Mouse (Mus musculus): ENCODE measurements at regions not wholly inside any gene's neighbourhood (a gene's known extent, or its start where the extent isn't known, plus 50 kb on each side); places are given as distances from the start of the nearest gene placed in this dataset.

DNA sequence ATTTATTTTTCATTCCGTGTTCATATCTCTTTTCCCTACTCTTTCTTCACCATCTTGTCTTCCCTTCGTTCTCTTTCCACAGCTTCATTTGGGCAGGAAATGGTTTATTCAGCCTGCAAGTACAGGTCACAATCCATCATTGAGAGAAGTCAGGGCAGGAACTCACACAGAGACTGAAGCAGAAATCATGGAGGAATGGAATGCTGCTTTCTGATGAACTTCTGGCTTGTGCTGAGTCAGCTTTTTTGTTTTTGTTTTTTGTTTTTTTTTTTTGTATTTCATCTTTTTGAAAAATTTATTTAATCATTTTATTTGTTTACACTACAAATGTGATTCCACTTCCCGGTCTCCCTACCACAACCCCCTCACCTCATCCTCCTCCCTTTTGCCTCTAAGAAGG is 51.2 kb upstream of the Suclg2 start:
- DNase-seq (ENCODE audit: low read depth, low spot score): no peak

DNA sequence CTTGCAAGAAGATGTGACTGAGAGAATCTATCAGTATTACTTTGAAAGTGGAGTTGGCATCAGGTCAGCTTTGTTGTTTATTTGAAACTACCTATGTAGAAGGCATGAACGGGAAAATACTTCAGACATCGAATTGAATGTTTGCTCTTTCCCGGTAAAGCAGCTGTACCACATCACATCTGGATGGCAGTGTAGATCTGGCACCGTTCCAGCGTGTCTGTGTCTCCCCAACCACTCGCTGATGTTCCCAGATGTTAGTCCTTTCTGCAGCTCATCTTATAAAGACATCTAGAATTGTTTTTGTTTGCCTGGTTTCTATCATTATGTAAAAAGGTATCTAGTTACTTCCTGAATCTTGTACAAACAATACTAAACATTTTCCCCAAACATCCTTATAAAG is 83.1 kb upstream of the Suclg2 start:
- DNase-seq (ENCODE audit: low read depth, low spot score): no peak

DNA sequence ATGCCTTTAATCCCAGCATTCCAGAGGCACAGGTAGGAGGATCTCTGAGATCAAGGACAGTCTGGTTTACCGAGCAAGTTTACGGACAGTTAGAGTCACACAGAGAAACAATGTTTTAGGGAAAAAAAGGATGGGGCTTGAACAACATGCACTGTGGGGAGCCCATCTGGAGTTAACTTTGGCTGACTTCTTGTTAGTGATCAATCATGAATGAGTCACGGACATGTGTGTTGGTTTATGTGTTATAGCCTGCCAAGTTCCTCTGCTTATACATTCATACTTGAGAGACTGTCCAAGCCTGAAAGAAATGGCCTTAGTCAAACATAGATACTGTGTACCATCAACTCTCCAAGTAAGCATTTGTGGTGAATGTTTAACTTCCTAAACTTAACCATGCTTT is 122.9 kb upstream of the Suclg2 start:
- no peak for DNase-seq (ENCODE audit: low read depth, low spot score)

DNA sequence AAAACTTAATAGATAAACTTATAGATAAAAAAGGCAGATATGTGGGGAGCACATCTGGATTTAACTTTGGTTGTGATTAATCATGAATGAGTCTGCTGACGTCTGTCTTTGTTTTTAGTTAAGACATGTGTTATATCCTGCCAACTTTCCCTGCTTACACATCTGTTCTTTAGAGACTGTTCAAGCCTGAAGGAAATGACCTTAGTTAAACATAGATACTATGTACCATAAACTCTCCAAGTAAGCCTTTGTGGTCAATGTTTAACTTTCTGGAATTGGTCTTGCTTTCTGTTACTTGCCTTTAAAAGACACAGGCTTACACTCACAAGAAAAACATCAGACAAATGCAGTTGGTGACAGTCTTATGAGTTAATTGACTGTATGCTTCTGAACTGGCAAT is 127.9 kb upstream of the Suclg2 start:
- DNase-seq (ENCODE audit: low read depth, low spot score): no peak

DNA sequence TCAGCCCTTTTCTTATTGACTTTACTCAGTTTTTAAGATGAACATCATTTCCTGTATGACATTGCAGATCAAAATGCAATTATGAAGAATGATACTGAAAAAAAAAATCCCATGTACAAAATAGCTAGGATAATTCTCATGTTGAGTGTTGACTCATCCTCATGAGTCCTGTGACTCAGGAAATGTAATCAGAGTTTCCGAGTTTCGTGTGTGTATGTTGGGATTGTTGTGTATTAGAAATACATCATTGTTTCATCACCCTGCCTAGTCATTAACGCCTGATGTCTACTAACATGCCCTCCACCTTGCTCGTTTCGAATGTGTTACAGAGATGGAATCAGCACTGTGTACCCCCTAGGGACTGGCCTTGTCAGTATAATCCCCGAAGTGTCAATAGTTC is 156.9 kb upstream of the Suclg2 start:
- no peak for DNase-seq (ENCODE audit: low read depth, low spot score)

DNA sequence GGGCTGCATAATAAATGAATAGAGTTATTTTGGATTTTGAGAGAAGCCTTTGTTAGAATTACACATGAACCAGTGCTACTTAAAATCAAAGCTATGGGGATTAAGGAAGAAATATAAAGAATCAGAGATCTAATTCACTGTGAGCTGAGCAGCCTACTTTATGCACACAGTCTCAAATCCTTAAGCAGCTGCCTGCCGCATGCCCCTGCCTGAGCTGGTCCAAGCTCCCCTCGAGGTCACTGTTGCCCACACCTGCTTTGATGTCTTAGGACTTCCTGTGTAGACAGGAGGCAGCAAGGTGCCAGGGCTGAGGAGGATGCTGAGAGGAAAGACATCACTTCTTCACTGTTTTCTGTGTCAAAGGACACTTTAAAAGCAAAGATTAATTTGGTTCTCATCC is 157.7 kb upstream of the Suclg2 start:
- DNase-seq (ENCODE audit: low read depth, low spot score): no peak

DNA sequence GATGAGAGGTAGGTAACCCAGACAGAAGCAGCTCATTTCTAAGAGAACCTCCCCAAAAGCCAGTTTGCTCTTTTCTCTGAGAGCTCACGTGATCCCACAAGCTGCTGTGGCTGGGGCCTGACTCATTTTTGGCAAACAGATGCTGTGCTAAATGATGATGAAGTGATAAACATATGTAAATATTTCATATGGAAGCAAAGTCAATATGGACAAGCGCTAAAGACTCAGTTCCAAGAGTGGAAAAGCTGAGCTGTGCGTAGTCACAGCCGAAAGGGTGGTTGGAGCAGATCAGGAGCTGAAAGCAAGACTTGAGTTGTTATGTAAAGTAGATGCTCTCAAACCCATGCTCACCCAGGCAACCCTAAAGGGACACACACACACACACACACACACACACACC is 168.0 kb upstream of the Suclg2 start:
- DNase-seq (ENCODE audit: low read depth, low spot score): no peak

DNA sequence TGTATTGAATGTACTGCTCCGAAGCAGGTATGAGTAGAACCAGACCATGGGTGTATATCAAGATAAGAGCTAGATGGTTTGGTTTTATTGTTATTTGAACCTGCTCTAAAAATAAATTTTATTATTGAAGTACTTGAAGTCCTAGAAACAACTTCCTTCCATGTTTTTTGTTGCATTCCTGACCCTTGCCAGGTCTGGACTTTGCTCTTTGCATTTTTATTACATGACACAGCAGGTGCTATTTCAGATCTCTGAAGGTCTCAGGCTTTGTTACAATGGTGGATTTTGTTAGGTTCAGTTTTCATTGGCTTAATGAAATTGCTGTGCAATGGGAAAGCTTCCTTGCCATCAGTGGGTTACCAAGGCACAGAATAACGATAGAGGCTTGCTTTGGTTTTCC is 184.0 kb upstream of the Suclg2 start:
- no peak for DNase-seq (ENCODE audit: low read depth, low spot score)

DNA sequence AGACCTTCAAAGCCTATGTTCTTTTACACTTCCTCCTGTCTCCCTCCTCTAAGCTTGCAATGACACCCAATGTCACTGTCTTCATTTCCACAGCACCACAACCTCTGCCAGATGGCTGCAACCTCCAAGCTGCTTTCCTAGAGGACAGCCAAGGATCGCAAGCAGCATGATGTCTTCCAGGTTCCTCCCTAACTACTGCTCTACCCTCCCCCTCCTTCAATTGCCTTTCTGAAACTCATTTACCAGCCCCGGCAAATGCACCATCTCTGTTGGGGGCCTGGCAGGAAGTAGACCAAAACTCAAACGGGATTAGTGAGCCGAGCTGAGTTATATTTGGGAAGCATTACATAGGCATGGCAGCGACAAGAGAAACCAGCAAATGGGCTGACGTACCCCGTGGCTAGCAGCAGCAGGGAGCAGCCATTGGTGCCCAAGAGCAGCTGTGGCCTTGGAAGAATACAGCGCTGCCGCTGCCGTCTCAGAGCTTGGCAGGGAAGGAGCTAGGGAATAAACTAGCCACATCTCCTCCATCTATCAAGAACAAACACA is 185.6 kb upstream of the Suclg2 start:
- peak; percentile 9 for DNase-seq (ENCODE audit: low read depth, low spot score)

DNA sequence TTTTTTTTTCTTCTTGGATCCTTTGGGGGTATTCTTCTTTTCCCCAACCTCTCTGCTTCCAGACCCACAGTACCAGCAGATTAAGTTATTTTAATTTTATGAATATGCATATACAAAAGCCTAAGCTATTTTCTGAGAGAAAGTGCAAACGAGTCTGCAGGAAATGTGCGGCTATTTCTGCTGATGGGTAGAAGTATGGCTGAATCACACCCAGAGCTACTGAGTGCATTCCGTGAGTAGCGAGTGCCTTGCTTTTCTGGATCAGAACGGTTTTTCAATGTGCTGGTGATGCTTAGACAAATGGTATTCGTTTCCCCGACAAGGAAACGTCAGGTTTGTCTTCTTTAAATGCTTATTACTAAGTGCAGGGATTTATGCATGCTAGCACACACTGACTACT is 186.5 kb upstream of the Suclg2 start:
- no peak for DNase-seq (ENCODE audit: low read depth, low spot score)

DNA sequence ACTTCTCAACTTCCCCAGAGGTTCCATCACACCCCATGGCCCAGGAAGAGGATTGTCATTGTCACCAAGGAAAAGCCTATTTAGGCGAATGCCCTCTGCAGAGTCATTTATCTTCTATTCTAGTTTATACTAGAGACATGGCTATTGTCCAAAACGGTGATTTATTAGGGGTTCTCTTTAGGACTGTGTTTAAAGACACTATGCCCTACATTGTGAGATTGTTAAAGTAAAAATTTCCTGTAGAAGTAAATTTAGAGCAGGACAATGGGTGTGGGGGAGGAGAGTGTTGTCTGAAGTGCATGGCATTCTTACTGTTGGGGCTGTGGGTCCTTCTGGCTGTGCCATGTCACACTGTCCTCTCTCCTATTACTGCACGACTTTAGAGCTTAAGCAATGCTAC is 191.2 kb upstream of the Fam19a1 start:
- no peak for DNase-seq (ENCODE audit: low read depth, low spot score)

DNA sequence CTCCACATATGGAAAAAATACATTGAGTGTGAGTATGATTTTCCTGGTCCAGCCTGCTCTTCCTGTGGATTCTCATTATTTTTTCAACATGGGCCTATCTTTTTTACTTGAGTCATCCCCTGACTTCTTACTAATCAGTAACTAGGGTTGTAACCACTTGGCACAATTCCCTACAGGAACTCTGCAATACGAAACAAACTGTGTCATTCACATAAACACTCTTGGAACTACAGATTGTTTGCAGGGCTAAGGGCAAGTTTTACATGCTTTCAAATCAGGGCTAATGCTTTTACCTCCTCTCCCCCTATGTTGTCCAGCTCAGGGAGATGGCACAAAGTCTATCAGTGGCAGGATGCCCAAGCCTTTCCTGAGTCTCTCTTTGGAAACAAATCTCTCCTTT is 178.4 kb upstream of the Fam19a1 start:
- no peak for DNase-seq (ENCODE audit: low read depth, low spot score)

DNA sequence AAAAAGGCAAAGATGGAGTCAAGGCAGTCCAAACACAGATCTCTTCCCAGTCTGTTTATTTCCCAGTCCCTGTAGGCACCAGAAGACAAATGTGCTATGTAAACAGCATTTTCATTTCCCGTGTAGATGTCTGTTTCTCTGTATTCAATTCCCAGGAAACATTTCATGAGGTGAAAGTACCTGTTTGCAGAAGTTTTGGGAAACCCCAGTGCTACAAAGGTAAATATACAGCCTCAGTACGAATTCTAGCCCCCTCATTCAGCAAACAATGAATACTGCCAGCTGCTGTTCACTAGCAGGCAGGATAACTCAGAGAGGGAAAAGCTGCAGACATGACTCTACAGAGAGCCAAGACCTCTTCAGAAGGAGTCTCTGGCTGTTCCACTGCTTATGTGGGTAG is 176.4 kb upstream of the Fam19a1 start:
- no peak for DNase-seq (ENCODE audit: low read depth, low spot score)

DNA sequence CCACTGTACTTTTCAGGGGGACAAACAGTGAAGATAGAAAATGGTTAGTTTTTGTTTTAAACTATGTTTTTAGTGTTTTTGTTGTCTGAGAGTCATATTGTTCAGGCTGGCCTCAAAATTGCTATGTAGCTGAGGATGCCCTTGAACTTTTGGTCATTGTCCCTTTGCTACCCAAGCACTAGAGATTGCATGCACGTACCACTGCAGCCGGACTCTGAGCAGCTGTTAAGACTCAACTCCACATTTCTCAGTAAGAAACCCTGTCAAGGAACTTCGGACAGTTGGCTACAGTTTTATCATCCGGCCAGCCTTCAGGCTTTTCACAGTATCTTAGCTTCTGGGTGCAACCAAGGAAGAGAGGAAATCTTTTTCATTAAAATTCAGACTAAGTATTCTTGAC is 173.9 kb upstream of the Fam19a1 start:
- no peak for DNase-seq (ENCODE audit: low read depth, low spot score)

DNA sequence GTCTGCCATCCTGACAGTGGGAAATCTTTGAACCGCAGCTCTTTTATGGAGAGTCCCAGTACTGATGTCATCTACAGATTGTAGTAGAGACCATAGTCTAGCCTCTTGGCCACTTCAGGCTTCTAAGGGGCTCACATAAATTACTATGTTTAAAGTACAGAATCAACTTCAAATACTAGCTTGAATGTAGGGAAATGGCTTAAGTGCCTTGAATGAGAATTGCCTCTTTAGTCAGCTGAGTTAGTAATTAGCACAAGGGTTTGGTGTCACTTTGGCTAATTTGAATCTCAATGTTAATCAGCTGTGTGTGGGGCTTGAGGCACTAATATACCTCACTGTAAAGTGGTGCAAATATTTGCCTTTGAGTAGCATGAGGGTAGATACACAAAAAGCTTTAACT is 152.2 kb upstream of the Fam19a1 start:
- DNase-seq (ENCODE audit: low read depth, low spot score): no peak

DNA sequence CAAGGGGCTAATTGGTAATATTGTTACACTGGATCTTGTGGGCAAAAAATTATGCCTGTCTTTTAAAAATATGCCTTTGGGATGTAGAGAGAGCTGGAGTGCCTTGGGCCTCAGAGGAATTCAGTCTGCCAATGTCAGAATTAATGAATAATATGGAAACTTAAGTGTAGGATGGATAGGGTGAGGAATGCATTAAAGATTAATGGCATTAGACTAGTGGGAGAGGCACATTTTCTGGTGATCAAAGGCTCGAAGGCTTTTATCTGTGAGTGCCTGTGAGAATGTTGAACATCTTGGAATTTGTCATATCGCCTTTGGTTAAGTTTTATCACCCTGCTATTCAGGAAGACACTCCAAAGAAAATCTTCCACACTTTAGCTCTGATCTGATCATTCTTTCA is 146.7 kb upstream of the Fam19a1 start:
- no peak for DNase-seq (ENCODE audit: low read depth, low spot score)

DNA sequence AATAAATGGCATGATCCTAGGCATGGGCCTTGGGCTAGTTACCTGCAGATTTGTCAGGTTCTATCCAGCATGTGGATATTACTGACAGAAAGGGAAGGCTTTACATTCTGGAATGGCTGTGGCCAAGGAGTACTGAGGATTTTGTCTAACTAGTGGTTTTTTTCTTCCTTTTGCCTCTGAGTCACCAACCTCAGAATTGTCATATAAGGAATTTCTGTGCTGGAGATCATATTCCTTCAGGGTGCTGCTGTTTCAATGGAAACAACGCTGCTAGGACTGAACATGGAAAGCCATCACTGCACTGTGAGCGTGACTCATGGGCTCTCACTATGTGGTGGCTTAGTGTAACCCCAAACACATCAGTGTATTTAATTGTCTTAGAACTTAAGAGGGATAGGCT is 137.0 kb upstream of the Fam19a1 start:
- DNase-seq (ENCODE audit: low read depth, low spot score): no peak

DNA sequence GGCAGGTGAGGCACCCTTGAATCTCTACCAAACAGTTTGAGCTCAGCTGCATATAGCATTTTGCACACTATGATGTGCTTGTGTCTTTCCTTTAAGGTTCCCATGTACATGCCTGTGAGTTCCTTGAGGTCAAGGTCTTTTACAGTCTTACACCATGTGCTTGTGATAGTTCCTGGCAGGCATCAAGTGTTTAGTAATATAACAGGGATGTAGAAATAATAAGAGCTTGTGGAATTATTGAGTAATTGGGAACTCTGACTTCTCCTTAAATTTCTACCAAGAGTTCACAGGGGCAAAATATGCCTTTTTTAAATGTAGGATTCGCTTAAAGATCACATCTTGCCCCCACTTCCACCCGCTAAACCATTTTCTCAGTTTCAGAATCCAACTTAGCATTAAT is 115.9 kb upstream of the Fam19a1 start:
- no peak for DNase-seq (ENCODE audit: low read depth, low spot score)

DNA sequence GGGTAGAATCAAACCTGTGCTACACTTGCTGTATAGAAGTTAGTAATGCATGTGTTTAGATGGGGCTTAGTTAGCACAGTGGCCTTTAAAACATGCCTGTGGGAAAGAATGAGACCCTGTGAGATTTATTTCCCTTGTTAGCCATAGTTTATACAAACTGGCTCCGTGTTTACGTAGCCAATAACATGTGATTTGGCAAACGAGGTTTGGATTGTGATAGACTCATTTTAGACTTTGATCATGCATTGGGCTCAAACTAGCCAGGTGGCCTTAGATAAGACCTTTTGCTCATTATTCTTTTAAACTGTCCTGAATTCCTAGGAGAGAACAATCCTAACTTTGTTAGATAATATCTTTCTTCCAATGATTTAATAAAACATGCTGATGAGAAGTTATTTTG is 115.2 kb upstream of the Fam19a1 start:
- no peak for DNase-seq (ENCODE audit: low read depth, low spot score)

DNA sequence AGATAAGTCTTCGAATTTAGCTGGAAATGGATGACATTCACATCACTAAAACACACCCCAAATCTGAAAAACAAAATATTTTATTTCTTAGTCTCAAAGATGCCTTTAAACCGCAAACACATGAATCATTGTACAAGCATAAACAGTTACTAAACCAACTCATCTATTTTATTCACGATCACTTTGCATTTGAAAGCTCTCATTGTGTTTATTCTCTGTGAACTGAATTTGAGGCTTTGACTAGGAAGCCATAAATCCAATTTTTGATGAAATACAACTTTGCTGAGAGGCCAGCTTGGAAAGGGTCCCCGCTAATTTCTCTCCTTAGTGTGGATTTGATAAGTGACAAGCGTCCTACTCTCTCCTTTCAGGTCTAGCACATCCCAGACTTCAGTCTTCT is 113.5 kb upstream of the Fam19a1 start:
- DNase-seq (ENCODE audit: low read depth, low spot score): no peak

DNA sequence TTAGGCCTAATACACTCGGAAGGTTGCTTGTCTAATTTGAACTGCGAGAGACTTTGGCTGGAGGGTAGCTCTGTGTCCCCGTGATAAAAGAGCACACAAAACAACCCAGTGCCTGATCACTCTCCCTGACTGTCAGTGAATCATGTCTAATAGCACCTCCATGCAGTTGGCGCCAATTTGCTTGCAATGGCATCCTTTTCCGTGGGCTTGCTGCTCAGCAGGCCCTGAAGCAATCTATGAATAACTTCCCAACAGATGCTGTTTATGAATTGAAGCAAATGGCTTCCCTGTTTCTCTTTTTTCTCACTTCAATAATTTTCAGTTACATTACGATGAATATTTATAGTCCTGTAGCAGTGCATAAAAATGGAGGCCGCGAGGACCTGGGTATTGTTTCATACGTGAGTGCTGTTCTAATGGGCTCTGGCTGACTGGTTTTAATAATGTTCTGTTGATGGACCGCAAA is 112.9 kb upstream of the Fam19a1 start:
- no peak for DNase-seq (ENCODE audit: low read depth, low spot score)

DNA sequence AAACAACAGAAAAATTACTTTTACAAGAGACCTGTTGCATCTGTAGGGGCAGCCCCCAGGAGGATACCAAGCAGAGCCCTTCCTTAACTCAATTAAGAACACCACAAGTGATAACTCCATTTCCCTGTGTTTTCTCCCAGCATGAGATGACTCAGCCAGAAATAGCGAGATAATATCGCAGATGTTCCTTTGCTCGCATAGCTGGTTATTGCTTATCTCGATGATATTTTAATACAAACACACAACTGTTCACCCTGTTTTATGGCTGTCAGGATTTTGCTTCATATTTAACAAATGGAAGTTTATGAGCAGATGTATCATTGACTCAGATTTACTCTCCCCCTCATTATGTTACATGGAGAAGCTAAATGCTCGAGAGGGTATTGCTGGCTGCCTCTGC is 101.7 kb upstream of the Fam19a1 start:
- DNase-seq (ENCODE audit: low read depth, low spot score): no peak

DNA sequence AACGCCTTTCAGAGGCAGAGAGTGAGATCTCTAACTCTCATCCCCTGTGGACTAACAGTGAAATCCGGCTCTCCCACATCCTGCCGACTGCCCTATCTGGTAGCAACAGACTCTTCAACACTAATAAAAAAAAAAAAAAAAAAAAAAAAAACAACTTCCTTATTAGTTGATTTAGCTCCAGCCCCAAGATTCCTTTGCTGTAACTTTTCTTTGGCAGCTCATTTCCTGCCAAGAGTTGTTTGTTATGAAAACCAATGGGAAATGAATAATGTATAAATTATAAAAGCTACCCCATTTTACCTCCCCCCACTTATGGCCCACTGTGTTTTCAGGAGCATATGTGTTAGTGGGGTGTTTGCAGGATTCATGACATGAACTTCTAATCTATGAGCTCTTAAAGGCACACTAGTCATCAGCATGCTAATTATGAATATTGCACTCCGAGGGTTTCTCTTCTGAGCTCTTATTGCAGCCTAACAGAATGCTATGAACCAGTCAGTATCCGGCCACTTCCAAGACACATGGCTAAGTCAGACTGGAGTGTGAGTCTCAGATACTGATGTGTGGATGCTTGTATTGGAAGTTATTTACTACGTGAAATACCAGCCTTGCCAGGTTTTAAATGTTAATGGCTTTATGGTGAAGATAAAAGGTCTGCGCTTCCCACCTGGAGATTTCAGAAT is 84.8 kb upstream of the Fam19a1 start:
- DNase-seq (ENCODE audit: low read depth, low spot score): no peak

DNA sequence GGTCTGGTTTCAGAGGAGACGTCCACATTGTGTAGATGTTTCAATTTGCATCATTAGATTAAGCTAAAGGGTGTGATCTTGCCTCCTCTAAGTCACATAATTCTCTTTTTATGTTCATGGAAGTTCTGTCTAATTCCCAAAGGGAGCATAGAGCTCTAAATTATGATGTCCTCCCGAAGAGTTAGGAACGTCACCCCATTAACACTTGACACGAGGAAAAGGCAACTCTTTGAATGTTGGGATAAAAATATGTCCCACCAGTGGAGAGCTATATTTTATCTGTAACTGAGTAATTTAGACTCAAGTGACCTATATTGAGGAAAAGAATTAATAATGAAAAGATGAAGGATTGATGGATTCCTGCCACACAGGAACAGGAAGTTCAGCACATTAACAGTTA is 69.2 kb upstream of the Fam19a1 start:
- no peak for DNase-seq (ENCODE audit: low read depth, low spot score)

Data from ES-CJ7 (cell line).